Mouse (Mus musculus): ENCODE data around the gene Tkt.
"Not testable (repeated sequence)": the region's sequence is repeated elsewhere in the genome, so short reads cannot be mapped to it uniquely, and the experiment has no call there.

Gene Tkt

DNA sequence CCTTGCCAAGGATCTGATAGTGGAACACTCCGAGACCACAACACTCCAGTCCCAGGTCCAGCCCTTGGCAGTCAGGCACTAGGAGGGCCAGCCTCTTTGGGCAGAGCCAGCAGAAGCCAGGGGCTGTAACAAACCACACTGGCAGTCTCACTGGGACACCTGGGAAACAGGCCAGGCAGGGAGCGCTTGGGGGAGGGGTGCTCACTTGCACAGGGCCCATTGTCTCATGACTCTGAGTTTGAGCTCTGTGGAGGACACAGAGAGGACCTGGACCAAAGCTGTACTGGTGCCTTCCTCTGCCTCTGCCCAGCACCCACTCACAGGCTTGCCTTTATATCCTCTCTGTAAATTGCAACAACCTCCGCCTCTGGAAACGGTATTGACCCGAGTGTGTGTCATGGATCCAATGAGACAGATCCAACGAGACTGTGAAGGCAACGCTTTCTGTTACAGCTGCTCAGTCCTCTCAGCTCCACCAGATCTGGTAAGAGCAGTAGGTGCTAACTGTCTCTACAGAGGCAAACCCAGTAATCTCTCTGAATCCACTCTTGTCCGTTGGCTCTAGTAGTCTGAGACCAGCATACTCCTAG is at the start of gene Tkt:
TSS of gene Tkt (plus strand) at position 229 of the 590 bp plus-strand sequence.
- peak; percentile 74 to 85 for DNase-seq

DNA sequence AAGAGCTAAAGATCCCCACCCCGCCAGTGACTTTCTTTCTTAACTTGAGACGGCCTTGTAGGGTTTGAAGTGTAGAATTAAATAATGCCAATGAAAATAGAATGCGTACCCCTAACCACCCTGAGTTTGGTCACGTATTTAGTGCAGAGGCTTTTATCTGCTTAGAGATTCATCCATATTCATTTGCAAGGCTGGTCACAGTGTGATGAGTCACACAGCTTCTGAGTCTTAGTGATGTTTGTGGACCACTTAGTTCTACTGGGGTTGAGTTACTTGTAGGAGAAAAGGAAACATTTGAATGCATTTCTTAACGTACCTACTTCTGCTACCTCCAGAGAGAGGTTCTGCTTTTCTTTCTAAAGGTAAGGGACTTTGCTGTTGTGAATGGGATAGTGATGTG is 43.2 kb upstream of the Tkt start:
- DNase-seq, result no peak

DNA sequence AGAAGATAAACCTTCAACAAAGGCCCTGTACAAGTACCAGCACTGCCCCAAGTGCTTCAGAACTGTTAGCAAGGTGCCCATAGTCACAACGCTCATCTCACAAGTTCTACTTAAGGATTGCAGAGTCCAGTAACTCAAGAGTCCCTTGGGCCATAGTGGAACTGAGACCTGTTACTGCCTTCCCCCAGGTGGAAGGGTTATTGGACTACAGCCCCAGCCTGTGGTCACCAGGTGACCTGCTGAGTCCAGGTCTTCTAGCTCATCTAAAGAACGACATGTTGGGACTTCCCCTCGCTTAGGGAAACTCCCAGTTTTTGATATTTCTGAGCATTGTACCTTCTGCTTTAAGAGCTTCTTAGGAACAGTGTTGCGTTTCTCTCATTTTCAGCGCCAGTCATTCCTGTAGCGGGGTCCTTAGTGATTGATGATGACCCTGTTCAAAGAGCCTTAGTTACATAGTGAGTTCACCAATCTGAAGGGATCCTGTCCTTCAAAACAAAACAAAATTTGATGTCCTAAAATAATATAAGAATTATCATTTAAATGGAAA is 37.9 kb upstream of the Tkt start:
- no peak for DNase-seq

DNA sequence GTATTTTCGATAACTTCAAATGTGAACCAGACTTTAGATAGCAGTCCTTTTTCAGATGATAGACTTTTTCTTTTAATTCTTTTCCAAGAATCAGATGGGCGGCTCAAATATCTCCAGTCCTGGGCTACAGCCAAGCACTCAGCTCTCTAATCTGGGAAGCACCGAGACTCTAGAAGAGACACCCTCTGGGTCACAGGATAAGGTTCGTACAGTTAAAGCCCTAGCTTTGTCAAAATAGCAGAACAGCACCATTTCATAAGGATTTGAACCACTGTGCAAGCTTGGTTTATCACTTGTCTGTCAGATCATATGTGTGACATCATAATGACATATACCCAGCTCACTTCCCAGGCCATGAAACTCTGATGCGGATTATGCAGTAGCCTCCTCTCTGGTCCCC is 35.3 kb upstream of the Tkt start:
- DNase-seq, result no peak

DNA sequence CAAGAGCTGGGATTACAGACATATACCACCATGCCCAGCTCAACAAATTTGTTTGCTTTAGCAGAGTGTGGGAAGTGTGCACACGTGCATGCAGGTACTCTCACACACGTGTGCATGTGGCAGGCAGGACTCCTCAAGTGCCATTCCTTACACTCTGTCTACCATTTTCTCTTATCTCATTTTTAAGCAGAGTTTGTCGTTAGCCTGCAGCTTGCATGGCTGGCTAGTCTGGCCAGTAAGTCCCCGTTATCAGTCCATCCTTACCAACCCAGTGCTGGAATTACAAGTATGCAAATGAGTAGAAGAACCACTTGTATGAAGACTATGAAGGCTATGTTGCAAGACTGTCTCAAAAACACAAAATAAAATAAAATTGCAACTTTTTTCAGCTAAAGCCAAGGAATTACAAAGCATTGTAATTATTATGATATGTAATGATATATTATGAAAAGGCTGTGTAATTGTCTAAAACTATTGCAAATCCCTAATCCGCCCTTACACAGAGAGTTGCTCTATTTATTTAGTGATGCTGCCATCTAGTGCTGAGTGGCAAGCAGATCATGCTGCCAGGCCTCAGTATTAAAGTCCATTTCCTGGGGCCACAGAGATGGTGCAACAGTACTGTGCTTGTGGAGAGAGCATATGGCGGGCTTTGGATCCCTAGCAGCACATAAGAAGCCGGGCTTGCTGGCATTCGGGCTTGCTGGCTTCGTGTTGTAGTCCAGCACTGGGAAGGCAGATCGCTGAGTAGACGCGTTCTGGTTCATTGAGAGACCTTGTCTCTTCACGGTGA is 32.0 kb upstream of the Tkt start:
- peak in 1 of 2 experiments; percentile 21 for DNase-seq

DNA sequence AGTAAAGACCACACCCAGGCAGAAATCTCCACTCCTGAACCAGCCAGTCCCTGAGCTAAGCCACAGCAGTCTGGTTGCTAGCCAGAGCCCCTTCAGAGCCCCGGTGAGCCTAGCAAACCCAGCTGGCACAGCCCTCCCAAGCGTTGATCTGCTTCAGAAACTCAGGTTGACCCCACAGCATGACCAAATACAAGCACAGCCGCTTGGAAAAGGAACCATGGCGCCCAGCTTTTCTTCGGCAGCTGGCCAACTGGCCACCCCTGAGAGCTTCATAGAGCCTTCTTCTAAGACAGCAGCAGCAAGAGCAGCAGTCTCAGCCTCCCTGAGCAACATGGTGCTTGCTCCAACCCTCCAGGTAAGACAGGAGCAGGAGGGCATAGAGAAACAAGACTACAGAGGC is 28.8 kb upstream of the Tkt start:
- peak; percentile 11 to 53 for DNase-seq

DNA sequence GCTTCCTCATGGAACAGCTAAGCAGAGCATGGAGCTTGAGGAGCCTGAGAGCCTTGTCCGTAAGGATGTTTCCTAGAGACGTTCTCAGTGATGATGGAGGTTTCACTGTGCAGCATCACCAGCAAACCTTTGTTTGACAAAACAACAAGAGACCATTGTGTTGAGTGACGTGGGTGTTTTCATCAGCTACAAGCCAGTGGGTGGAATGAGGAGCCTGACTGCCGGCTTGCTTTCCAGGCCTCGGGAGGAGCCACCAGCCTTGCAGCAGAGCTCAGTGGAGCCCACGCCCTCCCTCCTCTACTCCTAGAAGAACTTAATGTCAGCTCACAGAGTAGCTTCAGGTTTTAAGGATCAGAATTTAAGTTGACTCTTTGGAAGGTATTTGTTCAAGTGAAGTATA is 24.8 kb upstream of the Tkt start:
- no peak for DNase-seq

DNA sequence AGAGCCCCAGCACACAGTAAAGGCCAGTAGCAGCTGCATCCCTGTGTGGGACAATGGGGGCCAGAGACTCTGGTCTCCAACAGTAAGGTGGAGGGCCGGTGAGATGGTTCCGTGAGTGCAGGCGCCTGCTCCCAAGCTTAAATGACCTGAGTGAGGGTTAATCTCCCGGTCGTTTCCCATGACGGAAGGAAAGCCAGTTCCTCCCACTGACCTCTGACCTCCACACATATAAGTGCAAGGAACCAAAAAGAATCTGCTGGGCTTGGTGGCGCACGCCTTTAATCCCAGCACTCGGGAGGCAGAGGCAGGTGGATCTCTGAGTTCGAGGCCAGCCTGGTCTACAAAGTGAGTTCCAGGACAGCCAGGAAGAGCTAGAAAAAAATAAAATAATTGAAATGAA is 19.8 kb upstream of the Tkt start:
- DNase-seq, result no peak

DNA sequence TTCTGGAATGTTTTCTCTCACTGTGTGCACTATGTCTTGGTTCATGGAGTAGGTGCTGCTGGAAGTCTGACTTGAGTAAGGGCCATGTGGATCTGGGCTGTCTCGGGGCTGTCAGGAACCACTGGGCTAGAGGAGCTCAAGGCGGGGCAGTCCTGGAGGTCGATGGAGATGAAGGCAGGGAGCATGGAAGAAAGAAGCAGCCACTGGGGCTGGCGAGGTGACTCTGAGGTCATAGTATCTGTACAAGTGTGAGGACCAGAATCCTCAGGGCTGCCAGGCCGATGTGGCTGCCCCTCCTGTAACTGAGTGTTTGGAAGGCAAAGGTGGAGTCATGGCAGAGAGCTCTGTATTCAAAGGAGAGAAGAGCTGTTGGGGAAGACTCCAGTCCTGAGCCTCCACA is 19.2 kb upstream of the Tkt start:
- no peak for DNase-seq

DNA sequence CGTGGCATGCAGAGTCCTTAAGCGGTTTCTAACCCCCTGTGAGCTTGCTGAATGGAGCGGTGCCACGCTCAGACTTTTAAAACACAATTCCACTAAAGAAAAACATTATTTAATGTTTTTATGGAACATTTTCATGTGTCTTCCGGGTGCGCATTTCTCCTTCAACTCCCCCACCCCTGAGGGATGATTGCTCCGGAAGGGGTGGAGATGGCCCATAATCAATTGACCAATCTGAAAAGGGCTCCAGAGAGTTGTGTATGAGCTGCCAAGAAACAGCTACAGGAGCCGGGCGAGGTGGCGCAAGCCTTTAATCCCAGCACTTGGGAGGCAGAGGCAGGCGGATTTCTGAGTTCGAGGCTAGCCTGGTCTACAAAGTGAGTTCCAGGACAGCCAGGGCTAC is 18.7 kb upstream of the Tkt start:
- no peak for DNase-seq

DNA sequence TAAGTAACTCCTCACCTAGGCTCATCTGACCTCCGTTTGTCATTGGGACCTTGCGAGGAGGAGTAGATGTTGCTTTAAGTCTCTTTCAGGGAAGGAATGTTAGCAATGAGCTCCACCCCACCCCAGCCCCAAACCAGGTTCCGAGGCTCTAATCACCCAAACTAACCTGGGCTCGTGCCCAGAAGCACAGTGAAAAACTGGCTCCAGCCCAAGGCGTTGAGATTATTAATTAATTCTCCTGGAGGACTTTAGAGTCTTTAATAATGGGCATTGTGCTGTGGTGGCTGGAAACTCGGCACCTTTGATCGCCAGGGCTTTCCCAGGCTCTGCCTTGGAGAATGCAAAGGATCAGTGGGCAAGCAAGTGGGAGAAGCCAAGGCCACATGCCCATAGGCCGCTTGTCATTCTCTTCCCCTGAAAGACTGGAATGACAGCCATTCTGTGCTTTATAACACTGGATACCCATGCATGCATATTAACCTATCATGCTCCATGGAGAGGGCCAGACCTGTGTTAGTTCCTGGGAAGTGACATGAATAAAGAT is 17.4 kb upstream of the Tkt start:
- DNase-seq, result no peak

DNA sequence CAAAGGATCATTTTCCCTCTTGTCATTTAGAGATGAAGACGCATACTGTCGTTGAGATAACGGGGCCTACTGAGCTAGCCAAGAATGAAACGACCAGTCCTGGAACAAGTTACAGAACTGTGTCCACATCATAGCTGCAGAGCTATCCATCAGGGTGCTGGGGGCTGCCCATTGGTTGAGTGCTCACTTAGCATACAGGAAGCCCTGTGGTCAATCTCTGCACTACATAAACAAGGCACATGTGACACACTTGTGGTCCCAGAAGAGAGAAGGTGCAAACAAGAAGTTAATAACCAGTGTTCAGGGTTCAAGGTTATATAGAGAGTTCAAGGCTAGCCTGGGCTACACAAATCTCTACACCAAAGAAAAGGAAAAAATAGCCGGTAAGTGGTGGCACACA is 16.7 kb upstream of the Tkt start:
- DNase-seq, result no peak

DNA sequence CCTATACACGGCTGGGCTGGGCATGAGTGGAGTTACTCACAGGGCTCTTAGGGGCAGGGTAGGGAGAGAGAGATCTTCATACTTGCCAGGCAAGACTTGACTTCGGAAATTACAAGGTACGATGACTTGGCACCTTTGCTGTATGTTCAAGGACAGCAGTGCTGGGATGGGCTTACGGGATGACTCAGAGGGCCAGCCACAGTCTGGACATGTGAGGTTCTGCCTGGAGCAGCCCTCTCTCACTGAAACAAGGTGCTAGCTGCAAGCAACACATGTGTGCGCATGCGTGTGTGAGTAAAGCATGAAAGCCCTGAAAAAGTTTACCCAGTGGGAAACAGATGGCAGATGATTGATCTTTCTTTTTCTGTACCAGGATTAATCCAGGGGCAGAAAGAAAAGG is 16.3 kb upstream of the Tkt start:
- no peak for DNase-seq

DNA sequence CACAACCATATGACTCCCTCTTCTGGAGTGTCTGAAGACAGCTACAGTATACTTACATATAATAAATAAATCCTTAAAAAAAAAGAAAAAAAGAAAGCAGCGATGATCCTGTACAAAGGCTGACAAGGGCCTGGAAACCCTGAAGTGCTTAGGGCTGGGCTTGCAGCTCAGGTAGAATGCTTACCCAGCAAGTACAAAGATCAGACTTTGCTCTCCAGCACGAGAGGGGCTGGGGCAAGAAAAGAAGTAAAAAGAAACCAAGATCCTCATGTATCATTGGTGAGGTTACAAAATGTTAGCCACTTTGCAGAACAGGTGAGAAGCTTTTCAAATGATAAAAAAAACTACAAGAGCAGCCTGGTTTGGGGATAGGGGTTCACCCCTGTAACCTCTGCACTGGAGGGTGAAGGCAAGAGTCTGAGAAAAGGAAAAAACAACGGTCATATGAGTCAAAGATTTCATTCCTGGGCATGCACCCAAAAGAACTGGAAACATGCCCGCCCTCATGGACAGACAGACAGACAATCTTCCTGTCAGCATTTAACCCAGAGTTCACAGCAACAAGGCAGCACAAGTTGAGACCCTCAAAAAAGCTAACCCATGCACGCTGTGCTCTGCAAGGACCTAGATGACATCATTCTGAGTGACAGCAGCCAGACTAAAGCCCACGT is 14.2 kb upstream of the Tkt start:
- no peak for DNase-seq

DNA sequence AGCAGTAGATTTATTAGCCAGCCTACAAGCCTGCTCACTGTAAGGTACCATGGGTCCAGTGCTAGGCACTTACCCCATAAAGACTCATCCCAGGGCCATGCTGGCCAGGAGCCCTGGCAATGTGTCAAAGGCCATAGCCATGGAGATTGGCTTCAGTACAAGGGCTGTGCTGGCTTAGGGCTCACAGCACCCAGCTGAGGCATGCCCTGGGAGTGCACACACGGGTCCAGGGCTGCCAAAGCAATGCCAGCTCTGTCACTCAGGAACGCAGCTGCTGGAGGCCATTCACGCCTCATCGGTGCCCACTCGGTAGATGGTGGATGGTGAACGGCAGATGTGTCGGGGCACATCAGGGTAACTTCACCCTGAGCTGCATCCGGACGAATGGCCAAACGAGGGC is 6.6 kb upstream of the Tkt start:
- peak in 1 of 2 experiments; percentile 42 for DNase-seq

DNA sequence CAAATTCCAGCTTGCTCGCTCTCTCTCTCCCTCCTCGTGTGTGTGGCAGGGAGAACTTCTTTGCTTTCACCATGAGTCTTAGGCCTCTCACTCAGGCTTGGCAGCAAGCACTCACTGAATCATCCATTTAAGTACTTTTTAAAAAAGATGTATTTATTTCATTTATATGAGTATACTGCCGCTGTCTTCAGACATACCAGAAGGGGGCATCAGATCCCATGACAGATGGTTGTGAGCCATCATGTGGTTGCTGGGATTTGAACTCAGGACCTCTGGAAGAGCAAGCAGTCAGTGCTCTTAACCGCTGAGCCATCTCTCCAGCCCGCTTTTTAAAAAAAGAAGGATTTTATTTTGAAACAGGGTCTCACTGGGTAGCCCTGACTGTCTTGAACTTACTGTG is 4.8 kb upstream of the Tkt start:
- not testable (repeated sequence) for DNase-seq

DNA sequence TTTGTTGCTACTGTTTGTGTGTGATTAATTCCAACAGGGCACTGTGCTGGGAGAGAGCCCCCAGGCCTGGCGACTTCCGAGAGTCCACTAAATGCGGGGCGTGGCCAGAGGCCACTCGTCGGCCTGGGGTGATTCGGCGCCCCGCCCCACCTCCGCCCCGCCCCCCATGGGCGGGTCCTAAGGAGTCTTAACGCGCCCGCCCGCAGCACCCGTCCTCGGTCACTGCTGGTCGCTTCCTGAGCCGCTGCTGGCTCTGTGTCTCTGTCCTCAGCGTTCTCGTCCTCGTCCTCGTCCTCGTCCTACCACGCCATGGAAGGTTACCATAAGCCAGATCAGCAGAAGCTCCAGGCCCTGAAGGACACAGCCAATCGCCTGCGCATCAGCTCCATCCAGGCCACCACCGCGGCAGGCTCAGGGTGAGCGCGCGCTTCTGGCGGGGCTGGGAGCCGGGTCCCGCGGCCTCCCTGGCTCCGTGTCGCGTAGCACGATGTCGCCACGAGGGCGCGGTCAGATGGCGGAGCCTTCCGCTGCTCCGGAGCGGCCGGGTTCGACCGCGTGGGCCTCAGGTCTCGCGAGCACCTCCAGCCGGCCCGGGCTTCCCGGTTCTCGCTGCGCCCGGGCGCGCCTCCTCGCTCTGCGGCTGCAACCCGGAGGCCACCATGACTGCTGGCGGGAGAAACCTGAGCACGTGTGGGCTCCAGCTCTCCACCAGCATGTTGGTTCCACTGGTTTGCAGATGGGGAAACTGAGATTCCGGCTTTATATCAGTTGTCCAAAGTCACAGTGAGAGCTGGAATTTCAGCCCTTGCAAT is 1.0 kb downstream of the Tkt start:
- DNase-seq, result peak; percentile 98

DNA sequence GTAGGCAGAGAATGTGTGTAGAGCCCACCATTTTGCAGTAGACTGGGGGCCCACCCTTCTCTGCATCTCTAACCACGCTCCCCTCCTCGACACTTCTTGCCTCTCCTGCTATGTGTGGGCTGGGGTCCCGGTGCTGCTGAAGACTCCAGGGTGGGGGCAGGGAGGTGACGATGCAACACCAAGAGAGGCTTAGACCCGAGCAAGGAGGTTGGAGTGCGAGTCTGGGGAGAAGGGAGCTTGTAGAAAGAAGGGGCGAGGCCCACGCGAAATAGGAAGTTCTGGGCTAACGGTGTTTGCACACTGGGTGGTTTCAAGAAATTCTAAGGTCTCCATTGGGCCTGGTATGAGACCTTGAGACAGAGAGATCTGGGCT is 1.6 kb downstream of the Tkt start:
- peak; percentile 46 to 54 for DNase-seq

DNA sequence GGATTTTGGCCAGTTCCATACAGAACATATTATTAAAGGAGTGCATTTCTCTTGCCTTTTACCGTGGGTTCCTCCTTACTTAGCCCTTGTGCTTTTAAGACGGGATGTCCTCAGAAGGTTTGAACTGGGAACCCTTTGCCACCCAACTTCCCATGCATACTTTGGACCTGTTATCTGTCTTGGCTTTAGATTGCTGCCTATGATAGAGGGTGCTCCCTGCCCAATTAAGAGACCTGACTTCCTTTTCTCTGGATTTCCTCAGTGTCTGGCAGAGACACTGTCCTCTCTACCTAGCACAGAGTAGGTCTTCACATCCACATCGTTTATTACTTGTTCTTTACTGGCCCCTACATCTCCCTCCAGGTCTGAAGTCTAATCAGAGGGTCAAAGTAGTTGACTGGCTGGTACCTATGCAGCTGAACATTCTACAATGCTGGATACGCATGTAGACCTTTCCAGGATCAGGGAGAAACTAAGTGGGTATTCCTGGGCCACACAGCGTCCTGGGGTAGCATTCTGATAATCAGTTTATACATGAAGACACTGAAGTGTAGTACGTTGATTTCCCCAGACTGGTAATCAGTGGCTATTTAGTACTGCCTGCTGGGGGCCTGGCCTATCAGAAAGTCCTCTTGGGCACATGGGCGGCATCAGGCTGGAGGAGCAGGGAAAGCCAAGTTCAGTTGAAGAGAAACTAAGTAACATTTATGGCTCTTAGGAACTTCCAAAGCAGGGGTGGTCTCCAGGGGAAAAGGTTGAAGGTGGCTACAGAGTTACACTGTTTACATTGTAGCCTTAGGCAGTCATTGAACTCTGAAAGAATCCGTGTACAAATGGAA is 2.3 kb downstream of the Tkt start:
- DNase-seq, result no peak

DNA sequence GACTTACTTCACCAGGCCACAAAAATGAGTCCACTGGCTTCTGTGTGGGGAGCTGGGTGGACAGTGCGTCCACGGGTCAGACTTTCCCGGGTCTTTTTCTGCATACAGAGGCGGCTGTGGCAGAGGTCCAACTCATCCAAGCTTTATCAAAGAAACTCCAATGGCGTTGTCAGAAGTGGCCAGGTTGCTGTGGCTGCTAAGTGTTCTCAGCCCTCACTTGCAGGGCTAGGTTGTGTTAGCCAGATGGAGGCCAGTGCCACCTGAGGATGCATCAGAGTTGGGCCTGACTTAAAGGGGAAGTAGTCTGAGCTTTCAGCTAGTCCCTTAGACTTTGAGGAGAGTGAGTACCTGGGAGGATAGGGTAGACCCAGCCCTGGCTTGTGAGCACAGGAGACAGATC is 3.4 kb downstream of the Tkt start:
- peak; percentile 34 to 53 for DNase-seq

DNA sequence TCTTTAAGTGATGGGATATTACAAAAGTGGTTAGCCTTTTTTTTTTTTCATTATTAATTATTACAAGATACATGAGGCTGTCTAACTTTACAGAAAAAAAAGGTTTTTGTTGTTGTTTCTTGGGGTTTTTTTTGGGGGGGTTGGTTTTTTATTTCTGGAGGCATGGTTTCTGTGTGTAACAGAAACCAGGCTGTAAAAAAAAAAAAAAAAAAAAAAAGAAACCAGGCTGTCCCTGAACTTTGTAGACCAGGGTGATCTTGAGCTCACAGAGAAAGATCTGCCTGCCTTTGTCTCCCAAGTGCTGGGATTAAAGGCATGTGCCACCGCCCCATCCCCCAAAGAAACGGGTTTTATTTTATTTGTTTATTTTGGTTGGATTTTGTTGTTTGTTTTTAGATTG is 3.8 kb downstream of the Tkt start:
- no peak for DNase-seq

DNA sequence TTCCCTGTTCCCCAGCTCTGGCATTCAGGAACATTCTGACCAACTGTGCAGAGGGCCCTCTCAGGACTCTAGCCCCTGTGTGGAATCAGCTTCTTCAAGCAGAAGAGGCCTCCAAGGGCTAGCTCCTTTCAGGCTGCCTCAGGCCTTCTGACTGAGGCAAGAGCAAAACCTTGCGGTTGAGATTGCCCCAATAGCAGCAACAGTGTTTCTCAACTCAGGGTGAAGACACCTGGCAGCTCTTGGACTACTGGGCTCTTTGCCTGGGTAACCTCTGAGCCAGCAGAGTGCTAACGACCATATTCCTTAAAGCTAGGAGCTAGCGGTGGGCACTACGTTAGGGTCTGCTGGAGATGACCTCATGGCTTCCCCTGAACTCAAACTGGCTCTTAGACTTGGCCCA is 5.0 kb downstream of the Tkt start:
- DNase-seq, result peak; percentile 46 to 51
